Mouse (Mus musculus) brain, embryonic 14.5 days (tissue): ENCODE data around the gene Olfr69.

Experiments
- CTCF ChIP-seq: fragments of 200-500 bp; IDR thresholded peaks from 2 replicates; pipeline ENCODE4 v1.5.1; 2012; ENCODE audit warnings: inconsistent platforms, mild to moderate bottlenecking, moderate library complexity, borderline replicate concordance; ENCODE audit not compliant: insufficient read depth, insufficient read length; ENCODE audit errors: extremely low read depth
- POLR2A ChIP-seq: fragments of 200-500 bp; IDR thresholded peaks from 2 replicates; pipeline ENCODE4 v1.6.1; 2012; ENCODE audit warnings: mild to moderate bottlenecking, inconsistent platforms, borderline replicate concordance; ENCODE audit not compliant: poor library complexity, insufficient read depth, insufficient read length, severe bottlenecking; ENCODE audit errors: extremely low read depth

GRCm38 (mm10) chr7:103806856-103807255 is 35.5 kb upstream of the Olfr69 start:
- peak; percentile 58; the same call in 1 of the 2 replicates for TF ChIP-seq CTCF
- TF ChIP-seq POLR2A = no peak
